Mouse (Mus musculus) neural tube, embryonic 12.5 days (tissue): ENCODE data around the gene Zfp758. TPM values are rescaled to one million over a fixed set of nuclear protein-coding genes. Genes with fewer than 3 reads are reported as not detected.

ENCODE experiments used
- polyA plus RNA-seq: library from polyadenylated mRNA; unstranded; fragments of >200 nt; fragmentation: Nextera tagmentation; extraction: Ambion mirVana; gene quantifications from 2 replicates; pipeline ENCODE4 v1.2.1, GENCODE M21; 2016

Zfp758 gene
- polyA plus RNA-seq, 1 experiment from 2014 or later: 9.8 TPM

Other genes with a start within 250 kb of the Zfp758 start
- 0.93 and 1.5 TPM in 2 replicates for gene Zfp947, start 195.3 kb upstream of the Zfp758 start, polyA plus RNA-seq
- 2.5 and 3.4 TPM in 2 replicates for gene Zfp994, start 135.8 kb upstream of the Zfp758 start, polyA plus RNA-seq
- 10.0 and 11.9 TPM in 2 replicates for gene CT030661.1, start 46.6 kb upstream of the Zfp758 start, polyA plus RNA-seq
- 11.6 and 14.4 TPM in 2 replicates for gene Zfp944, start 53 bp upstream of the Zfp758 start, polyA plus RNA-seq
- 28.1 and 32.6 TPM in 2 replicates for gene Zfp946, start 62.8 kb downstream of the Zfp758 start, polyA plus RNA-seq
- not detected in 2 replicates for gene Vmn2r111, start 212.0 kb downstream of the Zfp758 start, polyA plus RNA-seq
- gene Vmn2r112, start 239.5 kb downstream of the Zfp758 start, polyA plus RNA-seq: not detected in 2 replicates